Mouse (Mus musculus) heart, postnatal 0 days (tissue): ENCODE measurements at regions not wholly inside any gene's neighbourhood (a gene's known extent, or its start where the extent isn't known, plus 50 kb on each side); places are given as distances from the start of the nearest gene placed in this dataset.

ENCODE experiments used
- ATAC-seq: fragments of 200-750 bp; cut with Nextera tagmentation; 2 replicates; pipeline ENCODE4 v1.8.0; 2017; ENCODE audit warnings: low read depth, moderate number of reproducible peaks, moderate library complexity; ENCODE audit not compliant: insufficient read depth
- DNase-seq: peaks from one replicate; pipeline ENCODE4 v3.0.0-alpha.2; 2016; ENCODE audit warnings: low spot score
- H3K27ac ChIP-seq: fragments of 300-500 bp; sonication (generic); 2 replicates; pipeline ENCODE4 v1.5.1; 2014; ENCODE audit warnings: low read depth, mild to moderate bottlenecking
- H3K27me3 ChIP-seq: fragments of 300-500 bp; sonication (generic); 2 replicates; pipeline ENCODE4 v1.6.1; 2014; ENCODE audit warnings: low read length, mixed read lengths; ENCODE audit not compliant: control insufficient read depth, insufficient read depth
- H3K36me3 ChIP-seq: fragments of 300-500 bp; sonication (generic); replicated peaks from 2 replicates; pipeline ENCODE4 v1.6.1; 2014; ENCODE audit warnings: low read length, mixed read lengths; ENCODE audit not compliant: control insufficient read depth, insufficient read depth
- H3K4me1 ChIP-seq: fragments of 300-500 bp; sonication (generic); 2 replicates; pipeline ENCODE4 v1.6.1; 2014; ENCODE audit warnings: antibody characterized with exemption; ENCODE audit not compliant: control insufficient read depth, insufficient read depth
- H3K4me2 ChIP-seq: fragments of 300-500 bp; sonication (generic); 2 replicates; pipeline ENCODE4 v1.6.1; 2014; ENCODE audit warnings: low read depth, mild to moderate bottlenecking, low read length, moderate library complexity
- H3K4me3 ChIP-seq: fragments of 300-500 bp; sonication (generic); 2 replicates; pipeline ENCODE4 v1.5.1; 2014; ENCODE audit warnings: low read depth, low read length
- H3K9ac ChIP-seq: fragments of 300-500 bp; sonication (generic); replicated peaks from 2 replicates; pipeline ENCODE4 v1.6.1; 2014; ENCODE audit warnings: low read depth, low read length, mixed read lengths
- H3K9me3 ChIP-seq: fragments of 300-500 bp; sonication (generic); replicated peaks from 2 replicates; pipeline ENCODE4 v1.6.1; 2016; ENCODE audit warnings: low read length; ENCODE audit not compliant: control insufficient read depth
- CTCF ChIP-seq: IDR thresholded peaks from 2 replicates; pipeline ENCODE4 v1.5.1; 2016; ENCODE audit warnings: antibody characterized with exemption, control low read depth, low read depth
- EP300 ChIP-seq: IDR thresholded peaks from 2 replicates; pipeline ENCODE4 v1.6.1; 2016; ENCODE audit warnings: antibody characterized with exemption, low read depth
- WGBS: fragments of 180-500 bp; shearing (Covaris S2); extraction: QIAGEN DNeasy Blood & Tissue Kit; methylation state at CpG from one replicate; pipeline ENCODE4 v1.1.7; 2014; 5-methylcytosine and 5-hydroxymethylcytosine counted together

DNA sequence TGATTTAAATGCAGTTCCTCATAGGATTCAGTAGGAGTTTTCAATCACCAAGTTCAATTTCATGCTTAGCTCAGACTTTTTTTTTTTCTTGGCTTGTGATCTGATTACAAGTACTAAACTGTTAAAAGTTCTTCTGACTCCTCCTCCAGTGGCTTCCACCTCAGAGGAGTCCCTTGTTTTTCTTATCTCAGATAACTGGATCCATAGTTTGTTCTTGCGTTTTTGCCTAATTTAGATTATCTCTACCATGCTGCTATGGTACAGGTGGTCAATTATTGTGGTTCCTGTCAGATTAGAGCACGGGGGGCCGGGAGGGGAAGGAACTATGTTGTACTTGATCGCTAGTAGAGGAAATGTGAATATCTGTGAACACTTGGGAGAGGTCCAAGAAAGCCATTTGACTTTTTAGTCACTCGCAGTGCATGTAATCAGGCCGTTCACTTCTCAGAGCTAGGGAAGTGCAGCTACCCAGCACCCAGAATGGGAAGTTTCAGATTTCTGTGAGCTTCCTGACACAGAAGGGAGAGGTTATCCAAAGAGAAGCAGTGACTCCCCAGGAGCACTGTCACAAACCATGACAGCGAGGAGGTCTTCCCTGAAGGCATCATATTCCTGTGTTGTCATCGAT is 89.0 kb upstream of the Kitl start:
- peak; percentile 17; the same call in 1 of the 2 replicates for ATAC-seq
- H3K4me1 ChIP-seq = no peaks in the 10 kb centered on the region

DNA sequence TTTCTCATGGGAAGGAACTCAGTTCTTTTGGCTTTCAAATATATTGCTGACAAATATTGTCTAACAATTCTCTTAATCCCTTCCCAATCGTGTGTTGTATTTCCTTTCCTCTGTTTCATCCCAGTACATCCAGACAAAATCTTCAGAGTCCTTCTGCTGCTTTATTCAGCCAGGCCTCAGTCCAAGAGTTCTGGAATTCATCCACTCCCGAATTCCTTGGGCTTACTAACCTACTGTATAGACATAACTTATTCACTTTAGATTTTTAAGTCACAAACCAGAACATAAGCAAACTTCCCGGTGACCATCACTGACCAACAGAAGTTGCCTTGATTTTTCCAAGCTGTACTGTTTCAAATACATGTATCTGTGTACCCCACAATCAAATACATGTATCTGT is 90.9 kb upstream of the Kitl start:
- DNase-seq (no peak), ATAC-seq (no peak)
- no peaks in the 10 kb centered on the region for H3K36me3 ChIP-seq
- H3K9me3 ChIP-seq = no peaks in the 10 kb centered on the region
- H3K4me3 ChIP-seq = no peak overlapping the region
- no peak overlapping the region for H3K4me2 ChIP-seq
- no peaks in the 10 kb centered on the region for H3K4me1 ChIP-seq
- no peak for TF ChIP-seq CTCF
- TF ChIP-seq EP300 = no peak
- no peaks in the 10 kb centered on the region for H3K27me3 ChIP-seq
- no peak overlapping the region for H3K9ac ChIP-seq
- WGBS = 58% methylated on average over 3 of the region's 3 CpGs
- H3K27ac ChIP-seq = no peak overlapping the region

More for the DNA sequence above, 89.0 kb upstream of the Kitl start:
- Histone ChIP-seq H3K27me3 (no peaks in the 10 kb centered on the region), H3K4me2 (no peak overlapping the region; the same call in 1 of the 2 replicates), H3K9ac (no peak overlapping the region), H3K27ac (no peak overlapping the region; the same call in 1 of the 2 replicates), H3K4me3 (no peak overlapping the region), H3K36me3 (no peaks in the 10 kb centered on the region), H3K9me3 (no peaks in the 10 kb centered on the region)
- no peak for DNase-seq
- TF ChIP-seq CTCF = no peak
- no peak for TF ChIP-seq EP300
- WGBS = 28% methylated on average over 8 of the region's 8 CpGs

DNA sequence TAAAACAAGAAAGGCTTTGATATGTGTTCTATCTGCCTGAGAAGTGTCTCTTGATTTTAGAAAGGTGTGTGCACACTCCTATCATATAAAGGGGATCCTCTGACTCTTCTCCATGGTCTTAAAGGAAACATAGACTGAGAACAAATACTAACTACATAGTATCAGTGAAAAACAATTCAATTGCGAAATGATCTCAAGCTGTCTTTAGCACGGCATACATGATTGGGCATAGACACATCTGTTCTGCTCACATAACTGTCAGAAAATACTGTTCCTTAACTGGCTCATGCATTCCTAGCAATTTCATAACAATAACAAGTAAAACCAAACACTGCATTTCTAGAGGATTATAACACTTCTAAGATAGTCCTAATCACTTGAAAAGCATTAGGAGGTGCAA is 95.5 kb upstream of the Kitl start:
- no peak overlapping the region for H3K27ac ChIP-seq

DNA sequence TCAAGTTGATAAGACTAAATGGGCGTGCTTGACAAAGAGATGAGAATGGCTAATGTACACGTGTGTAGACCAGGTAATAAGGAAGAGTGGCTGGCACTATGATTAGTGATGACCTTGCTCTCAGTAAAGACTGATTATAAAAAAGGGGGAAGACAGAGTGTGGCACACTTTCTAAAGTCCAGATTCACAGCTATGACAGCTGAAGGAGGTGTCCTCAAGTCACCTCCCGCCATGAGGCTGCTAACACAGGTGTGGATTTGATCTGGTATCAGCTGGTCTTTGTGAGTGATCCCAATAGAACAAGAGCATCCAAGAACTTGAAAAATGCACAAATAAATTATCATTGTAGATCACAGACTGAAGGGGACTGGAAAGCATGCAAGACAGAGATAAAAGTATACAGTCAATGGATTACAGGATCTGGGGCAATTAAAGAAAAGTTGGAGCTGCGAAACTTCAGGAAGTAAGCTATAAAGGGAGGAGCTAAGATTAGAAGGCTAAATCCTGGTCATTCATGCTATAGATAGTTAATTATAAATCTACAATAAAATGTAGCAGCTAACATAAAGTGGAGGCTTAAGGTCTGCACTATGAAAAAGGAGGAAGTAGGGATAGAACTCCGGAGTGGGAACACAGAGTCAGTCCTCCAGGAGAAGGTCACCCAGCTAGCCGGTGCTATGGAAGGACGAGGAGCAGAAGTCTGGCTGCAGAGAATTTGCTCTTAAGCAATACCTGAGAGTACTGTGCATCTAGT is 96.7 kb upstream of the Kitl start:
- no peaks in the 10 kb centered on the region for H3K9me3 ChIP-seq
- no peak for ATAC-seq
- no peak overlapping the region for H3K4me3 ChIP-seq
- no peaks in the 10 kb centered on the region for H3K36me3 ChIP-seq
- no peak overlapping the region for H3K4me2 ChIP-seq
- TF ChIP-seq CTCF = no peak
- TF ChIP-seq EP300 = no peak
- no peaks in the 10 kb centered on the region for H3K4me1 ChIP-seq
- H3K27me3 ChIP-seq = no peaks in the 10 kb centered on the region
- no peak for DNase-seq
- 83% methylated on average over 7 of the region's 7 CpGs for WGBS
- H3K9ac ChIP-seq = no peak overlapping the region
- no peak overlapping the region for H3K27ac ChIP-seq

More for the DNA sequence above, 95.5 kb upstream of the Kitl start:
- Histone ChIP-seq H3K4me3 (no peak overlapping the region), H3K9ac (no peak overlapping the region), H3K4me2 (no peak overlapping the region), H3K36me3 (no peaks in the 10 kb centered on the region), H3K27me3 (no peaks in the 10 kb centered on the region), H3K9me3 (no peaks in the 10 kb centered on the region), H3K4me1 (no peaks in the 10 kb centered on the region)
- no peak for TF ChIP-seq CTCF
- TF ChIP-seq EP300 = no peak
- DNase-seq = no peak
- 83% methylated on average over 2 of the region's 2 CpGs for WGBS
- no peak for ATAC-seq

DNA sequence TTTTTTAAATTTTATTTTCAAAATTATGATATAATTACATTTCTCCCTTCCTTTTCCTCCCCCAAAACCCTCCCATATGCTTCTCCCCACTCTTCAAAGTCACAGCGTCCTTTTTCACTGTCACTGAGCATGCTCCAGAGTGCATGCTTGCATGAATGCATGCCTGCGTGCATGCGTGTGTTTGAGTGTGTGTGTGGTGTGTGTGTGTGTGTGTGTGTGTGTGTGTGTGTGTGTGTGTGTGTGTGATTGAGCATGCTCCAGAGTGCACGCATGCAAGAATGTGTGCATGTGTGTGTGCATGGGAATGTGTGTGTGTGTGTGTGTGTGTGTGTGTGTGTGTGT is 101.6 kb upstream of the Kitl start:
- H3K9me3 ChIP-seq = no peaks in the 10 kb centered on the region
- peak overlapping the region; percentile 54; the same call in 1 of the 2 replicates for H3K9ac ChIP-seq
- 61% methylated on average over 4 of the region's 4 CpGs for WGBS
- no peak for DNase-seq
- H3K27ac ChIP-seq = no peak overlapping the region
- no peaks in the 10 kb centered on the region for H3K27me3 ChIP-seq
- ATAC-seq = no peak
- no peaks in the 10 kb centered on the region for H3K4me1 ChIP-seq
- H3K4me2 ChIP-seq = peak overlapping the region; percentile 58
- TF ChIP-seq EP300 = no peak
- TF ChIP-seq CTCF = no peak
- H3K36me3 ChIP-seq = no peaks in the 10 kb centered on the region
- H3K4me3 ChIP-seq = peak overlapping the region; percentile 48
